Mouse (Mus musculus) ZHBTc4 (cell line): ENCODE results near the gene Ispd.
"Not testable (repeated sequence)": the region's sequence is repeated elsewhere in the genome, so short reads cannot be mapped to it uniquely, and the experiment has no call there.

Source experiments
- DNase-seq: peaks from one replicate; pipeline ENCODE4 v3.0.0-alpha.2; 2011; ENCODE audit warnings: low read depth, low spot score

Ispd gene

GRCm38 (mm10) chr12:36381441-36382340, at the start of gene Ispd, which contains the start of gene D630036H23Rik:
TSS of gene Ispd (plus strand) at chr12:36381450.
TSS of gene D630036H23Rik (minus strand) at chr12:36382181.
- DNase-seq, result peak; percentile 88

GRCm38 (mm10) chr12:36332676-36333075, 48.6 kb upstream of the Ispd start:
- DNase-seq, result no peak

GRCm38 (mm10) chr12:36333837-36334281, 47.4 kb upstream of the Ispd start:
- peak; percentile 16 for DNase-seq

- DNase-seq, result peak; percentile 56
Measured at GRCm38 (mm10) chr12:36344131-36344530, 37.1 kb upstream of the Ispd start.

GRCm38 (mm10) chr12:36360064-36360463, 21.2 kb upstream of the Ispd start:
- no peak for DNase-seq

GRCm38 (mm10) chr12:36360693-36361092, 20.6 kb upstream of the Ispd start:
- no peak for DNase-seq

- DNase-seq, result no peak
Measured at GRCm38 (mm10) chr12:36364013-36364412, 17.2 kb upstream of the Ispd start.

- DNase-seq, result peak; percentile 69
Measured at GRCm38 (mm10) chr12:36373237-36373998, 7.8 kb upstream of the Ispd start.

- not testable (repeated sequence) for DNase-seq
Measured at GRCm38 (mm10) chr12:36376391-36376790, 4.9 kb upstream of the Ispd start.

GRCm38 (mm10) chr12:36380254-36380653, 996 bp upstream of the Ispd start:
- DNase-seq, result no peak

- DNase-seq, result no peak
Measured at GRCm38 (mm10) chr12:36380806-36381205, 444 bp upstream of the Ispd start.

- DNase-seq, result no peak
Measured at GRCm38 (mm10) chr12:36385386-36385785, 4.1 kb downstream of the Ispd start.

- DNase-seq, result no peak
Measured at GRCm38 (mm10) chr12:36386991-36387390, 5.7 kb downstream of the Ispd start.

- DNase-seq, result no peak
Measured at GRCm38 (mm10) chr12:36395115-36395514, 13.9 kb downstream of the Ispd start.

GRCm38 (mm10) chr12:36423677-36424076, 42.4 kb downstream of the Ispd start:
- no peak for DNase-seq

- DNase-seq, result no peak
Measured at GRCm38 (mm10) chr12:36425258-36425657, 44.0 kb downstream of the Ispd start.

- DNase-seq, result peak; percentile 24
Measured at GRCm38 (mm10) chr12:36426163-36427045, 45.2 kb downstream of the Ispd start.

GRCm38 (mm10) chr12:36436956-36437355, 55.7 kb downstream of the Ispd start:
- no peak for DNase-seq

- no peak for DNase-seq
Measured at GRCm38 (mm10) chr12:36439396-36439795, 58.1 kb downstream of the Ispd start.

- no peak for DNase-seq
Measured at GRCm38 (mm10) chr12:36456002-36456401, 74.8 kb downstream of the Ispd start.

- DNase-seq, result no peak
Measured at GRCm38 (mm10) chr12:36457726-36458125, 76.5 kb downstream of the Ispd start.
